Mouse (Mus musculus) adrenal gland, postnatal 25 days (tissue): ENCODE measurements at regions not wholly inside any gene's neighbourhood (a gene's known extent, or its start where the extent isn't known, plus 50 kb on each side); places are given as distances from the start of the nearest gene placed in this dataset.

Source experiments
- DNase-seq: peaks from one replicate; pipeline ENCODE4 v3.0.0; 2021; ENCODE audit warnings: mixed read lengths

DNA sequence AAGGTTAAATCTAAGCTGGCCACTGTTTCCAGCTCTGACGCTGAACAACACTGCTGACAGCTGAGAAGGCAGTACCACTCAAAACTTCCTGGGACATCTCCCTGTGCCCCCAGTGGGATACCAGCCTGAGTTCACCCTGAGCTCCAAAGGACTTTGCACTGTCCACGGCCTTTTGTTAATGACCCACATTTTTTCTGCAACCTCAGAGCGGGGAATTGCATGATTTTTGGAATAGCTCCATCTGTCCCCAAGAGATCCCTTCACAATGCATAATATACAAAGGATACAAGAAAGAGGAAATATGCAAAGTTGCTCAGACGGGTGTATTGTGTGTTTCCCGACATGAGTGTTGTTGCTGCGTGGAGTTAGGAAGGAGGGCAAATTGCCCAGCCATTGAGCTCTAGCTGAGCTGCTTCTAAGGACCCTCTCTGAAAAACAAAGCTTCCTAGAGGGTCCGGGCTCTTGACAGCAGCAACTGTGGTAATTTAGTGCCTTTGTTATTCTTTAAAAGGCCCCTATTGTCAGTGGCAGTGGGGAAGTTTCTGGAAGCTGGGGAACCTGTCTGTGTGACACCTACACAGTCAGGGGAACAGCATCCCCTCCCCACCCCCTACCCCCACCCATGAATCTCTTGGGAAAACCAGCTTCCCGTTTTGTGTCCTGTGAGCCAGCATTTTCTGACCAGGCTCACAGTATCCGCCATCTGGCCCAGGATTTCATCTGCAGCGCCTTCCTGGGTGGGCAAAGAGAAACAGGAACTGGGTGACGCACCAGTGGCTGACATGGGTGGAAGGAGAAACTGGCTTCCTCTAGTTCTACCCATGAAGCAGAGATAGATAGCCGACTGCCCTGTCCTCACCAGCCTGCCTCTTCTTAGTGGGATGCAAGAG is 217.4 kb upstream of the Spdye4c start:
- no peak for DNase-seq

DNA sequence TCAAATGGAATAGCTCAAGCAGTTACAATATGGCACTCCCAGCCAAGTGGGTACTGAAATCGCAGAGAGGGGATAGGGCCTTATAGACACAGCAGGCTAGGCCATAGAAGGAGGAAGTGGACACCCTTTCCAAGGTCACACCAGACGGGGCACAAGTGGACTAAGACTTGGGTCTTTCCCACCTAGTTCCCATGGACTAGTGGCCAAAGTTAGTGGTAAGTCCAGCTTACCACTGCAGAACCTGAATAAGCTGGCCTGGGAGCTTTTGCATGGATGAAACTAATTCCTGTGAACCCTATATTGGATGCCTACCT is 216.8 kb upstream of the Spdye4c start:
- no peak for DNase-seq

DNA sequence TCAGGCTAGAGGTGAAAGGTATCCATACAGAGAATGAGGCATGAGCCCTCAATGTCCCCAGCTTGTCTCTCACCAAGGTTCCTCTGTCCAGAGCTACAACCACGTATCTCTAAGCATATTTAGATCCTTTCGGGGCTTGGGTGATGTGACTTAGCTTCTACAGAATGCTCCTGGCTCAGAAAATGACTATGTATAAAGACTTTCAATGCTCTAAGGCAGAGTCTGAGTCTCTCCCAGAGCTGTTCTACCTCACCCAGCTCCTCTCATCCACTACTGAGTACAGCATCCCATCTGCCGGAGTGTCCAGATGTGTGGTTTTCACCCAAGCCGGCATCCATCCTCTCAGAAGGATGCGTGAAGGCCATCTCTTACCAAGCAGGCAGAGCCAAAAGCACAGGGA is 216.1 kb upstream of the Spdye4c start:
- DNase-seq: no peak

DNA sequence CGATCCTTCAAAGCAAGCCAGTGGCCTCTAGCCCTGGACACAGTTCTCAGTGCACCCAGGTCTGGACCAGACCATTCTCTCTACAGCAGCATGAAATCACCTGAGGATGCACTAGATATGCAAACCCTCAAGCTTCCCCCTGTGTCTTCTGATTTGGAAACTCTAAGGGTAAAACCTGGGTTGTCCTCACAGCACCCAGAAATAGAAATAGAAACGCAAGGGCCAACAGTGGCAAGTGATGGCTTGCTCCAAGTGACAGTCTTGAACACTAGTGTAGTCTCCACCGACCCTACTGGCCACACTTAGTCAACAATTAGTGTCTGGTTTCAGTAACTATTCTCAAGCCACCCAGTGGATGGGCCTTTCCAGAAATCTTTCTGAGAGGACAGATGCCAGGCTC is 215.2 kb upstream of the Spdye4c start:
- no peak for DNase-seq

DNA sequence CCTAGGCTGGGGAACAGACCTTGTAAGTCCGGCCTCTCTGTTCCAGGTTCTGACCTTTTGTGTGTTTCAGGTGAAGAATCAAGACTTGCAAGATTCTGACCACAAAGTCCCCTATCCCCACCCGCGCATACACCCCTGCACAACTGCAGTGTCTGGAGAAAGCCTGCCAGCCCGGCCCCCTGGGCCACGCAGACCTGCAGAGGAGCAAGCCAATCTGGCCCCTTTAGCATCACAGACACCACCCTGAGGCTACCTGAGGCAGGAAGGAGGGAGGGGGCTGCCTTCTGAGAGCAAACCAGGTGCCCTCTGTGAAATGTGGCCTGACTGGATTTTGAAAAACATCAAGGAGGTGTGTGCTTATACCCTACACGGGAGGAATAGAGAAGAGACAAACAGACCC is 213.8 kb upstream of the Spdye4c start:
- DNase-seq: no peak

GRCm38 (mm10) chr2:128377680-128378079 is 213.3 kb upstream of the Spdye4c start:
- DNase-seq: no peak

GRCm38 (mm10) chr2:128378456-128378855 is 212.6 kb upstream of the Spdye4c start:
- DNase-seq: no peak

DNA sequence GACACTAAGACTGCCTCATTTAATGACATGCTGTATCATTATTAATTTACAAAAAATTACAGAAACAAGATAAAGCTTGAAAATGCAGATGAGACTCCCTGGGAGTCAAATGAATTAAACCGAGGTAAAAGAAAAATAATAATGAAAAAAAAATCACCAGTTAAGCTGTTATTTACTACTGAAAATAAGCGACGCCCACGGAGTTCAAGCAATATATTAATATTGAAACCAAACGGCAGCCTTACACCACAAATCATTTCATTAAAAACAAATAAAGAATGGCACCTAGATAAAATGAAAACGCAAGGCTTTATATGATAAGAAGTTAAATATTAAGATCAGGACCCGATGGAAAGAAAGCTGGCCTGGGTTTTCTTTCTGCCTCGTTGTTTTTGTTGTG is 211.9 kb upstream of the Spdye4c start:
- no peak for DNase-seq

DNA sequence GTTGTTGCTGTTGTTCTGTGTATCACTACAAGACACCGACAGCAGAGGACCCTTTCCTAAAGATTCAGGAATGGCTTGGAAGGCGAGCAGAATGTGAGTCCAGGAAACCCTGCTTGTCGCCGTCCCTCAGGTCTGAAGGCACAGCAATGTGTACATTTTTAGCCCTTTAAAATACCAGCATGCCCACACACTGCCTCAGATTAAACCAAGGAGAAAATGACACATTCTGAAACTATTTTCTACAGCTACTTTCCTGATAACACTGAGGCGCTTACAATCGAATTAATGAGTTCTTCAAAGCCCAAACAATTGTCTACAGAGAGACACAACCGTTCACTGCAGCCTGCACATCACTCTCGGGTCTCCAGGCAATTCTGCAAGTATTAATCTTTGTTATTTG is 211.5 kb upstream of the Spdye4c start:
- no peak for DNase-seq

DNA sequence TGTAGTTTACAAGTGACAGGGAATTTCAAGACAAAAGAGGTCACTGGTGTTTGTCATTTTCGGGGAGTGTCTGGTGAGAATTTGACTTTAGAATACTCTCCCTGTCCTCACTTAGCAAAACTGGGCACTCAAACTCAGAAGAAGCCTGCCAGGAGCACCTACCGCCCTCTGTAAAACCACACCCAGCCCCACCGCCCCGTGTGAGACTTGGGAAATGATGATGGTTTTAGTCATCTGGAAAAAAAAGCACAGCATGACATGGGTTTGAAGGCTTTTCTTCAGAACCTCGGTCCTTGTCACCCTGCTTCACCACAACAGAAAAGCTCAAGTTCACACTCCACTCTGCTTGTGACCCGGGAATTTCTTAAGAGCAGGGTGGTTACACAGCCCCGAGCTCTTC is 210.4 kb upstream of the Spdye4c start:
- no peak for DNase-seq

DNA sequence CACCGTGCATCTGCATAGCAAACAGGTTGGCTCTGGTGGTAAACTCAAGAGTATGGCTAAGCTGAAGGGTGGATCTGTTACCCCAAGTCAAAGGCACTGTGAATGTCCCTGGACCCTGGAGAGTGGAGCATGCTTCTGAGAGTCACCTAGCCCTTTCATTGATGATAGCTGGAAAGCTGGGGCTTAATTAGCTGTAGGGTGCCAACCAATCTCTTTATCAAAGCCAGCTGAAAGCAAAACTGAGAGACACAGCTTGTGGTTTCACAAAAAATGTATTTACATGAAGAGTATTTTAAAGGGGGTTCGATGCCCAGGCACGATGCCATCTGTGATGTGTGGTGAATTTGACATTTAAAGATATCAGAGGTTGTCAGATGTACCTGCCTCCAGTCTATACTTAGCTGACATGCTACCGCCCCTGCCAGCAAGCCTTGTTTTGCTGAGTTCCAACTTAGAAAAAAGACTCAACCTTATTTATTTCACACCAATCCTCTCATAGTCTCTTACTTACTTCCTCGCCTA is 209.3 kb upstream of the Spdye4c start:
- no peak for DNase-seq

- DNase-seq: no peak
Measured at GRCm38 (mm10) chr2:128382473-128382872, 208.5 kb upstream of the Spdye4c start.

DNA sequence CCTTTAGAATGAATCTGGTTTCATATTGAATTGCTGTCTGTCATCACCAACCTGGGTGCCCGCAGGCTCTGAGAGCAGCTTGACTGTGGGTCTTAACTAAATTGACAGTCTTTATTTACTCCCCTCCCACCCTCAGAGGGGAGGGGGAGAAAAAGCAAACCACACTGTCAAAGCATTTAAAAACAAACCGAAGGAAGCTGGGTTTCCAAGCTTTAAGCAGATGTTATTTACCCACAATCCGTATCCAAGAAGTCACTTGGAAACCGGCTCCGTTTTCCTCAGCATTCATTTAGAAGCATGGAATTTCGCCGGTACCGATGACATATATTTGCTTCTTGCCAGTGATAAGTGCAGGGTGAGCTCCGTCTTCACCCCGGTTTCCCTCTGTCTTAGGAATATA is 206.4 kb upstream of the Spdye4c start:
- no peak for DNase-seq

DNA sequence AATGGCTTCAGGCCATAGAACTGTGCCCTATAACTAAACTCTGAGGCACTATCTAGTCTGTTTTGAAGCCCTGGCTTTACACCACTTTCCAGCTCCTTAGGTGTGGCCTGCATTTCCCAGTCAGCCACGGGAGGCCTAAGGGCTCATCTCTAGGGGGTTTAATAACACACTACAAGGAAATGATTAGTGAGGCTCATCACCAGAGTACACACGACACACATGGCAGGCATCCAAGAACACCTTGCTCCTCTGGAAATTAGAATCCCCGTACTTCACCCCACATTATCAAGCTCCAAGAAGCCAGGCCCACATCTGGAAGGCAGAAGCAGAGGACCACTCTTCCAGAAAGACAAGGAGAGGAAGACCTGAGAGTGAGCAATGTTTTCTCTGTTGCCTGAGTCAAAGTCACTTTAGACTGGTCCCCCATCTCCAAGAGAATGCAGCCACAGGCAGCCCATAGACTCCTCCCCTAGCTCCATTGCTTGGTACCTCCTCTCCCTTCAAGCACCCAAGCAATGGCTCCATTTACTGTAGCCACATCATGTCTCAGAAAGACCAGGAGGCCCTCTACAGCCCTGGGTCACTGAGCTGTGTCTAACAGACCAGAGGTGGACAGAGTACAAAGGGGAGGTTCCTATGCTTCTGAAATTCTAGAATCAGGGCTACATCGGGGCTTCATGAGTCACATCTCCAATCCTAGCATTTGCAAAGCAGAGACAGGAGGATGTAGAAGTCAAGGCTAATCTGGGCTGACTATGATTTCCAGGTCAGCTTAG is 204.0 kb upstream of the Spdye4c start:
- no peak for DNase-seq

DNA sequence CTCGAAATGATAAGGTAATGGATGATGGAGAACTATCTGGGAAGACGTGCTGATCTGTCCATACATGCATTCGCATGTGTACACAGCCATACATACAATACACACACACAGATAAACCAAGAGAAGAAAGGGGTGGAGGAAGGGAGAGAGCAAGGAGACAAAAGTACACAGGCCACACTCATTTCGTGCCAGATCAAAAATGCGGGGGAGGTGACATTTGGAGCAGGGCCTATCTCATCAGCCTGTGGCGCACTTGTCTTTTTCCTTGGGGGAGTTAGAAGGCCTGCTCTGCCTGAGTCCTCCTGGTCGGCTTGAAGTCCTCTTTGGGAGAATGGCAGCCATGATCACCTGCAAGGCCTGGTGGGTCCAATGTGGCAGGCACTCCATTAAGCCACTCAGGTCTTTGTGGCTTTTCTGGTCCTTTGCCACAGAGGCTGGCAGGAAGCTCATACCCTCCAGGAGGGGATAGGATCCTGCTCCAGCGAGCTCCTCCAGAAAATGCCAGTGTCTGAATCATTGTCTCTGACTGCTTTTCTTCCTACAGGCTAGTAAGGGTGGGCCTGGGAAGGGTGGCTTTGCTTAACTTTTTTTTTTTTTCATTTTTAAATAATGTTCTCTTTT is 203.0 kb upstream of the Spdye4c start:
- no peak for DNase-seq

DNA sequence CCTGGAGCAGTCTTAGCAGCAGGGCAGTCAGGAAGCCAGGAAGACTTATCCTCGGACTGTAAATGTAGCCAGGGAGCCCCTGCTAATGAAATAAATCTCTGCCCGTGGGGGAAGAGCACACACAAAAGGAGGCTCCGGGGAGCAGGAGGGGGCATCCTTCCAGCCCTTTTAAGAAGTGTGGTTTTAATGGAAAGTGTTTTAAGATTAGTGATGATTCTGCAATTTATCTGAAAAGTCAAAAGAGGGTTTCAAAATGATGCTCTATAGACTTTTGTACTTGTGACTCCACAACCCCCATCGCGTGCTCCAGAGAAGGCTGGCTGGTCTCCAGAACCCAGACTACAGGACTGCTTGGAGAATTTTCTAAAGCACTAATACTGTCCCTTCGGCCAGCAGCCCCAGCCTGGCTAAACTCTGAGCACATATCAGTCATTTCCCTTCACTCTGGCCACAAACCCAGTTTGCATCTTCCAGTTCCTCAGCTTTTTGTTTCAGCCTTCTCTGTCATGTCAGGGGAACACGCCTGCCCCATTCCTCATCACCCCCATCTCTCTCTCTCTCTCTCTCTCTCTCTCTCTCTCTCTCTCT is 202.0 kb upstream of the Spdye4c start:
- no peak for DNase-seq

DNA sequence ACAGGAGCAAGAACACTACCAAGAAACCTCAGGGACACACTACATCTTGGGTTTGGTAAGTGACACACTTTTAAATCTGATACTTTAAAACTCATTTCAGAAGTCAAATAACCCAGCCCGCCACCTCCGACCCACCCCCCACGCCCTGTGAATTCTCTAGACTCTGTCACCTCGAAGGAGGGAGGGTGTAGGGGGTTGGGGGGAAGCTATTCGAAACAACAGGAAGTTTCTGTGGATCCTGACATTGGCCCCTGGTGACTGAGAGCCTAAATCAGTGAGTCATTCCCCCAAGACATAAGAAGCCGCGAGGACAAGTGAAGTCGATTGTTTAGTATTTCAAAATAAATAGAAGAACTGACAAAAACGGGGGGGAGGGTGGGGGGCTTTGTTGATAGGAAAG is 198.7 kb upstream of the Spdye4c start:
- DNase-seq: no peak

GRCm38 (mm10) chr2:128393401-128393800 is 197.6 kb upstream of the Spdye4c start:
- no peak for DNase-seq

GRCm38 (mm10) chr2:128393921-128394320 is 197.1 kb upstream of the Spdye4c start:
- DNase-seq: no peak

DNA sequence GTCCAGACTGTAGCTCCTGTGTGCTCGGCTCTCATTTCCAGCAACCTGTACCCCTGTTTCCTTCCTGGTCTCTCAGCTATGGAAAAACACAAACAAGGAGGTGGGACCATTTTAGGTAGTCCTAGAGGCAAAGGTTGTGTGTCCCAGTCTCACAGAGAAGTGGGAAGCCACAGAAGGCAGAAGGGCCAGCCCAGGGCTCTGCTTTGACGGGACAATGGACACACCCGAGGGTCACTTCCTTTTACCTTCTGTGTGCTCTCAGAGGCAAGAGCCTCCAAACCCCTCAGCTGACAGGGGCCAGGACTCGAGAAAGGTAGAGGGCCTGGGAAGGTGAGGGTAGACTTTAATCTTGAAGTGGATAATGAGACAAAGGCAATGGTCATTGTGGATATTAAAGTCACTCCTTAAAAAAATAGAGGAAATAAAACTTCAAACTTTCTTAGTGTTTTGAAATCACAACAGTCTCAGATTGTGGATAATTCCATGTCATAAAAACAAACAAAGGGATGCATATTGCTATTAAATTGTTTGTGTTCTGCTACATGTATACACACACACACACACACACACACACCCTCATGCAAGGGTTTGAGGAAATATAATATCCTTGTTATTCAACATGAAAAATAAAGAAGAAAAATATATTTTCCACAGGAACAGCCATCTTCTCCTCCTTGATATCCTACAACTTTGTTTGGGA is 195.6 kb upstream of the Spdye4c start:
- DNase-seq: no peak

GRCm38 (mm10) chr2:128396008-128396346 is 195.0 kb upstream of the Spdye4c start:
- peak; percentile 92 for DNase-seq

DNA sequence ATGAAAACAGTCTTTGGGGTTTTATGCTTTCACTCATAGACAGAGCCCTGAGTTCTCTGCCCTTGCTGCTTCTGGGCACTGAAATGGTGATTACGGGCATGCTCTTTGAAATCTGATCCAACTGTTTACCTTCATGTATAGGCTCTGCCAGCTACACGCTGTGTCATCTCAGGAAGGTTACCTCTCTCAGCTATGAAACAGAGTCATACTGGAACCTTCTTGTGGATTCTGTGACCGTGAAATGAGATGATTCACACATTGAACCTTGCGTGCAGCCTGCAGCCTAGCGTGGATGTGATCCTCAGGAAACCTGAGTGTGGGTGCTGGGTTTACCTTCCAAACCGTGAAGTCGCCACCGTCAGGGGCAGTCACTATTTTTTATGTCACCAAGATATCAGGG is 189.7 kb upstream of the Spdye4c start:
- no peak for DNase-seq
